Mouse (Mus musculus): ENCODE measurements around the gene Tspan32. TPM values are rescaled to one million over a fixed set of nuclear protein-coding genes. Genes with fewer than 3 reads are reported as not detected.

Gene Tspan32
- total RNA-seq, 2 experiments from 2014 or later, result 1.5 to 2.6 TPM

DNA sequence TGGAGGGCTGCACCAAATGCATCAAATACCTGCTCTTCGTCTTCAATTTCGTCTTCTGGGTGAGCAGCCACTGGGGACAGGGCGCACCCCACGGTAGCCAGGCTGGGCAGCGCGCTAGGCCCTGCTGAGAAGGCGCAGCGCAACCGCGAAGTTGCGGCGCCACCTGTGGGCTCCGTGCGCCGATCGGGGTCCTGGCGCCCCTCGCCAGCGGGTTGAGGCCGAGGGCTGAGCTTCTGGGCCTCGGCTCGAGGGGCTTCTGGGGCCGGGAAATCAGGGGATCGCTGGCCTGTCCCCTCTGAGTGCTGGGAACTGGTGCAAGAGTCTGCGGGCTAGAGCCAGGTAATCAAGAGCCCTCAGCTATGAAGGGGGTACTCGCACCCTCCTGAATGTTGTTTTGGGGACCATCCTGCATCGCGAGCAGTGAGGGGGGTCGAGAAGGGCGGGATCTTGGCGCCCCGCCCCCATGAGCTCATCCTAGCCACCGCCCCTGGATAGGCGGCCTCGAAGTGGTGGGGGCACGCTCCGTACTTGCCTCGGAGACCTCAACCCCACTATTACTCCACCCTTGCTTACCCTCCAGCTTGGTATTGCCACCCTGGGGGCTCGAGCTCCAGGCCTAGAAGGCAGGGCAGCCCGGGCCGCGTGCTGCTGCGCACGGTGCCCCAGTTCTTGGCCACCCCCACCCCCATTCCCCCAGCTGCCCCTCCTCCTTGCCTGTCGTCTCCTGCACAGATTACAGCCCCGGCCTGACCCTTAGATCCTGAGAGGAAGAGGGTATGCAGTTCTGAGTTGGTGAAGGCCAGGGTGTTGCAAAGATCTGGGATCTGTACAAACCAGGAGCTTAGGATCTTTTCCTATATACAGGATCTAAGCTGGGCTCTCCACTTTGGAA is 48.4 kb downstream of the Tspan32 start:
- peak; percentile 31 to 47 for DNase-seq (ENCODE audit: low spot score in 2 of 2)

DNA sequence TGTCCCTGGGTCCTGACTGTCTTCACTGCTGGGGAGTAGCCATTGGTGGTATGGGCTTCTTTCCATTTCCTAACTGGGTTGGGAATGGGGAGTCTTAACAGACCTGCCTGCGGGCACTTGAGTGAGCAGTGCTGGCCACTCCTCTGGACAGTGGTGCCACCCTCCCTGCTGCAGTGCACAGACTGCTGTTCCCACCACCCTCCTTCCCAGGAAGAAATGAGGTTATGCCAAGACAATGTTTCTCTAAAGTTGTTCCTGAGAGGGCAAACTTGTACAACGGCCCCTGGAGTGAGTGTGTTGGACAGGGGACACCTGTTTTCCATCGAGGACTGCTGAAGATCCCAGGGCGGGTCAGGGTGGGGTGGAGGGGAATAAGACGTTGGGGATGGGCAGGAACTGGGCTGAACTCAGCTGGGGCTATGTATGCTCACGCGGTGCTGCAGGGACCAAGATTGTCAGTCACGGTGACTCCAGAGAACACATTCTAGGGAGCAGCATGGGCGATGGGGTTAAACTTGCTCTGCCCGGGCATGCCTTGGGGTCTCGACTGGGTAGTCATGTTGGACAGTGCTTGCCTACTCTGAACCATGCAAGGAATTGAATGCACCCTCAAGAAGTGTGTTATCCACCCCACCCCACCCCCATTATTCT is 49.2 kb downstream of the Tspan32 start:
- peak in 1 of 2 experiments; percentile 8 for DNase-seq (ENCODE audit: low spot score in 2 of 2)

DNA sequence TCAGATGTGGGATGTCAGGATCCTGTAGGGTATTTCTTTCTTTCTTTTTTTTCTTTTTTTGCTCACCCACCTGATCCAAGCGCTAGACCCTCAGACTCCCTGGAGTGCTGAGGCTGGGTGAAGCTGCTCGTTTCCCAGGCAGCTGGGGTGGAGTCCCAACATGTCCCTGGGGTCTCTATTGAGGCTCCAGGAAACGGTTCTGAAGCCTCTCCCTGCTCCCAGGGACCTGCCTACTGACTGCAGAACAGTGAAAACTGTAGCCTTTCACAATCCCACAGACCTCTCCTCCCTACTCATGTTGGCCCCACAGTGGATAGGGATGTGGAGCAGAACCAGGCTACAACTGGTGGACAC is 49.7 kb downstream of the Tspan32 start:
- no peak for DNase-seq (ENCODE audit: low spot score in 2 of 2)

DNA sequence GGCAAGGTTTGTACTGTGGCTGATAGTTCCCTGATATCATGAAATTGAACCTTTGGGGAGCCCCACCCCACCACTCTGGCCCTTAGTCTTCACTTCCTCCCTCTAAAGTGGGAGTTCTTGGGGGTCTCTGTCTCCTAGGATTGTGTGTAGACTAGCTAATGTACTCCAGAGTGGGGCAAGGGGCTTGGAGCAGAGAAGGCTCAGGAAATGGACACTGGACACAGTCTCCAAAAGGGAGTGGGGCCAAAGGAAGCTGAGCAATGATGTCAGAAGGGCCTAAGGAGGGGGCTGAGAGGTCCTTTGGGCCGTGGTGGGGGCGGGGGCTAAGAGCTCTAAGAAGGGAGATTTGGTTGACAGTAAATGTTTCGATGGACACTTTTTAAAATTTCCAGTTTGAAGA is 50.2 kb downstream of the Tspan32 start:
- DNase-seq (ENCODE audit: low spot score in 2 of 2), result no peak

- DNase-seq (ENCODE audit: low spot score in 2 of 2), result no peak
Observed at GRCm38 (mm10) chr7:143055499-143056186, 50.8 kb downstream of the Tspan32 start.

DNA sequence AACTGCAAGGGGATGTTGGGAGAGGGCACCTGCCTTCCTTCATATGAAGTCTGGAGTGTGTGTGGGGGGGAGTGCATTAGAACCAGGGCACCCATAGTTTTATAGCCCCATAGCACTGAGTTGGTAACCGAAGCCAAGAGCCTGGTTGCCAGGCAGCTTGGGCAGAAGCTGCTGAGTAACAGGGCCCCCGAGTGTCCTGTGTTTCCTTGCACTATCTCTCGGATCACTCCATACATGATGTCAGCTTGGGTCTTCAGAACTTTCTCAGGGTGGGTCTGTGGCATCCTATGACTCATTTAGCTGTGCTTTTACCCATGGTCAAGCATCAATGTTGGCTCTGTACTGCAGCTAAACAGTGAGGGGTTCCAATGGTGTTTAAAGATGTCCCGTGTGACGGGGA is 52.2 kb downstream of the Tspan32 start:
- no peak for DNase-seq (ENCODE audit: low spot score in 2 of 2)

GRCm38 (mm10) chr7:143057667-143058220 is 52.9 kb downstream of the Tspan32 start:
- no peak for DNase-seq (ENCODE audit: low spot score in 2 of 2)

GRCm38 (mm10) chr7:143058221-143058697 is 53.4 kb downstream of the Tspan32 start:
- DNase-seq (ENCODE audit: low spot score in 2 of 2), result no peak

DNA sequence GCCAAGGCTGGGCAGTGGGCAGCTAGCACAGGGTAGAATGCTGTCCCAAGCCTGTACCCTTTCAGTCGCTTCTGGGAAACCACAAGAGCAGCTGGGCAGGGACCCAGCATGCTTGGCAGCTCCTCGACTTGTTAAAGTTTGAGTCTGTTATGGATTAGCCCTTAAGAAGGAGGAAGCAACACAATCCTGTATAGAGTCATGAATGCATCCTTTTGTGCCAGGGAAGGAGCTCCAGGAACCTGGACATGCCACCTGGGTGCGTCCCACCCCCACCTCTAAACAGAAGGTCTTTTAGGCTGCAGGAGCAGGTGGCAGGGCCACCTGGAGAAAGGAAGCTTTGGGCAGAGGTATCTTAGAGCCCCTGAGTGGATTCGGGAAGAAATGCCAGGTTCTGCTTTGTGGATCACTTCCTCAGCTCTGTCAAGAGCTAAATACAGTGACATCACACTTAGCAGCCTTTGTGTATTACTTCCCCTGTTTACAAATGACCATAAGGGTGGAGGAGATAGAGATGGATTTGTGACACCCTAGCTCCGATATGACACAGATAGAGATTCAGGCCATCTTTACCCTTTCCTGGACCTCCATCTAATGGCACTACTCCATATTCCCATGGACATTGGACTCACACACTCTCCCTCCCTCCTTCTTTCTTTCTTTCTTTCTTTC is 54.5 kb downstream of the Tspan32 start:
- no peak for DNase-seq (ENCODE audit: low spot score in 2 of 2)

DNA sequence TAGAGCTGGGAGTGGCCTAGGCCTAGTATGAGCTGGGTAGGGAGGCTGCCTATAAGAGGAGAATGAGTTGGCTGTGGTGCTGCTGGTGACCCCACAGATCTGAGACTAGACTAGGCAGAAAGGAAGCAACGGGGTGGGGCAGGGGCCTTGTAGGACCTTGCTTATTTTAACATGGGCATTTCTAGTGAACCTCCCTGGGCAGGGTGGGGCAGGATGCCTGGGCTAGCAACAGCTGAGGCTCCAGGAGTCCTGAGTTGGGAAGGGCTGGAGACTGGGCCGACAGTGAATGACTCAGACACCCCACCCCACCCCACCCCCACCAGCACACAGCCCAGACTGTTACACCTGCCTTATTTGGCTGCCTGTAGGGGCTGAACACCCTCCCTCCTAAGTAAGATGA is 57.9 kb downstream of the Tspan32 start:
- DNase-seq (ENCODE audit: low spot score in 2 of 2), result no peak

GRCm38 (mm10) chr7:143064226-143064625 is 59.4 kb downstream of the Tspan32 start:
- no peak for DNase-seq (ENCODE audit: low spot score in 2 of 2)

GRCm38 (mm10) chr7:143065692-143066091 is 60.8 kb downstream of the Tspan32 start:
- no peak for DNase-seq (ENCODE audit: low spot score in 2 of 2)

- no peak for DNase-seq (ENCODE audit: low spot score in 2 of 2)
Observed at GRCm38 (mm10) chr7:143067469-143067868, 62.6 kb downstream of the Tspan32 start.

DNA sequence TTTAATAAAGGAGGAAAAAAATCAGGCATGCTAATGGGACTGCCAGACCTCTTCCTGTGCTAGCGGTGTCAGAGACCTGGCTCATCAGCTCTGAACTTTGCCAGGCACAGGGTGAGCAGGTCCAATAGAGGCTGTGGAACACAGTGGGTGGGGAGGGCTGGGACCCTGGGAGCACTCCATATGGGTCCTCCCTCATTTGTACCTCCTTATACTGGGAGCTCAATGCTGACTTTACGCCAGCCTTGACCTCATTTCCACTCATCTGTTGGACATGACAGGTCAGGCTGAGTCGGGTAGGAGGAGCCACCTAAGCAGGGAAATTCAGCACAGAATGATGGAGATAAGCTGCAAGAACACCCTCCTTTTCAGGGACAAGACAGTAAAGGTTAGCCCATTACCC is 63.1 kb downstream of the Tspan32 start:
- no peak for DNase-seq (ENCODE audit: low spot score in 2 of 2)

DNA sequence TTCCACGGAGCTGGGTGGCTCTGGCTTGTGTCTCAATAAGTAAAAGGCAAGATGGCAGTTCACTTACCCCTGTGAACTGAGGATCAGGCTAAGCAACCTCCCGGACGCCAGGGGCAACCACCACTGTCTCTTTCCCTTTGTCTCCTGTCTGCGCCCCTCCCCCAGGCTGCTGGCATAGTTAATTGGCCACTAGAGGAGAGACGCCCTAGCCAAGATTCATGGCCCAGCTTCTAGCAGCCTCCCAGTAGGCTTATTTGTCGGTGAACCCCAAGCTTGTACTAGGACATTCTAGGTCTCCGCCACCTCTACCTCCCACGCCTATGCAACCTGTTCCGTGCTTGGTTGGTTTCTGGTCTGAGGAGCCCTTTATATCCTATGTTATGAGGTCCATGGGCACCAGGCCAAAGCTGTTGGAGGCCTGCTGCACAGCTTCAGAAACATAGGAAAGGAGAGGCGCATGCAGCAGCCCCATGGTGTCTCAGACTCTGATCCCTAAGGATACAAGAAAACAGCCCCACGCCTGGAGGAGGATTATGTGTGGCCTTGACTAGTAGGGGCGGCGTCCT is 63.6 kb downstream of the Tspan32 start:
- DNase-seq (ENCODE audit: low spot score in 2 of 2), result peak in 1 of 2 experiments; percentile 48

GRCm38 (mm10) chr7:143068882-143069591 is 64.2 kb downstream of the Tspan32 start, which contains the start of gene Tssc4:
Gene Tssc4 (plus strand): TSS chr7:143069249.
- peak; percentile 78 to 95 for DNase-seq (ENCODE audit: low spot score in 2 of 2)

Measured in adrenal gland, postnatal 4 days (tissue).